Mouse (Mus musculus) liver, embryonic 14.5 days (tissue): ENCODE measurements around the gene Bcl7c. TPM values are rescaled to one million over a fixed set of nuclear protein-coding genes. Genes with fewer than 3 reads are reported as not detected.

ENCODE experiments used
- ATAC-seq: fragments of 200-750 bp; cut with Nextera tagmentation; 2 replicates; pipeline ENCODE4 v1.8.0; 2017; ENCODE audit warnings: moderate number of reproducible peaks, mild to moderate bottlenecking, moderate library complexity; ENCODE audit not compliant: insufficient read depth
- DNase-seq, 3 experiments: peaks; one replicate each; pipeline ENCODE4 v3.0.0-alpha.2; 2012 to 2013; ENCODE audit warnings: low read depth in 3 of 3, low spot score in 3 of 3
- H3K27ac ChIP-seq: fragments of 300-500 bp; sonication (generic); 2 replicates; pipeline ENCODE4 v1.5.1; 2014; ENCODE audit warnings: moderate library complexity, mild to moderate bottlenecking, control low read depth, inconsistent platforms
- H3K27me3 ChIP-seq: fragments of 300-500 bp; sonication (generic); 2 replicates; pipeline ENCODE4 v1.6.1; 2014; ENCODE audit warnings: mild to moderate bottlenecking, low read length, moderate library complexity; ENCODE audit not compliant: control insufficient read depth, insufficient read depth
- H3K36me3 ChIP-seq: fragments of 300-500 bp; sonication (generic); replicated peaks from 2 replicates; pipeline ENCODE4 v1.6.1; 2014; ENCODE audit warnings: low read depth; ENCODE audit not compliant: control insufficient read depth, insufficient read depth
- H3K4me1 ChIP-seq, 2 experiments: fragments of 200-500 bp in 1 of 2; fragments of 300-500 bp in 1 of 2; sonication (generic) in 1 of 2; replicated peaks; 2 replicates each; pipeline ENCODE4 v1.6.1; 2012 to 2014; ENCODE audit warnings: antibody characterized with exemption in 1 of 2, inconsistent platforms in 1 of 2, low read length in 1 of 2; ENCODE audit not compliant: control insufficient read depth in 2 of 2, insufficient read depth in 2 of 2
- H3K4me2 ChIP-seq: fragments of 300-500 bp; sonication (generic); 2 replicates; pipeline ENCODE4 v1.6.1; 2014; ENCODE audit warnings: low read depth, mild to moderate bottlenecking, control low read depth, moderate library complexity
- H3K4me3 ChIP-seq, 2 experiments: fragments of 200-500 bp in 1 of 2; fragments of 300-500 bp in 1 of 2; sonication (generic) in 1 of 2; 2 replicates each; pipeline ENCODE4 v1.5.1; 2012 to 2014; ENCODE audit warnings: low read depth in 2 of 2, low read length in 2 of 2, mild to moderate bottlenecking in 2 of 2, control low read depth in 1 of 2, inconsistent platforms in 1 of 2, moderate library complexity in 1 of 2; ENCODE audit not compliant: insufficient read depth in 1 of 2
- H3K9ac ChIP-seq: fragments of 300-500 bp; sonication (generic); replicated peaks from 2 replicates; pipeline ENCODE4 v1.6.1; 2014; ENCODE audit warnings: mild to moderate bottlenecking, control low read depth, moderate library complexity
- H3K9me3 ChIP-seq: fragments of 300-500 bp; sonication (generic); 2 replicates; pipeline ENCODE4 v1.6.1; 2016; ENCODE audit warnings: low read length, mixed read lengths; ENCODE audit not compliant: control insufficient read depth
- CTCF ChIP-seq: IDR thresholded peaks from 2 replicates; pipeline ENCODE4 v1.5.1; 2016; ENCODE audit warnings: antibody characterized with exemption, low read depth, control low read depth
- EP300 ChIP-seq: IDR thresholded peaks from 2 replicates; pipeline ENCODE4 v1.6.1; 2016; ENCODE audit warnings: antibody characterized with exemption, low read depth
- WGBS: fragments of 180-500 bp; shearing (Covaris S2); extraction: QIAGEN DNeasy Blood & Tissue Kit; methylation state at CpG from one replicate; pipeline ENCODE4 v1.1.7; 2014; ENCODE audit not compliant: insufficient replicate concordance; 5-methylcytosine and 5-hydroxymethylcytosine counted together
- polyA plus RNA-seq, 2 experiments: library from polyadenylated mRNA; depleted of rRNA in 1 of 2; stranded (reverse) in 1 of 2; unstranded in 1 of 2; fragments of >200 nt; fragmentation: Nextera tagmentation in 1 of 2; extraction: Ambion mirVana in 1 of 2; gene quantifications; 2 replicates each; pipeline versions ENCODE4 v1.2.1 to v1.2.3; 2012 to 2014

Gene Bcl7c
- polyA plus RNA-seq, 2 experiments, result 12.5 to 21.7 TPM

GRCm38 (mm10) chr7:127617962-127618361, 90.8 kb downstream of the Bcl7c start:
- no peak overlapping the region for H3K27ac ChIP-seq
- 69% methylated on average over 2 of the region's 2 CpGs for WGBS

DNA sequence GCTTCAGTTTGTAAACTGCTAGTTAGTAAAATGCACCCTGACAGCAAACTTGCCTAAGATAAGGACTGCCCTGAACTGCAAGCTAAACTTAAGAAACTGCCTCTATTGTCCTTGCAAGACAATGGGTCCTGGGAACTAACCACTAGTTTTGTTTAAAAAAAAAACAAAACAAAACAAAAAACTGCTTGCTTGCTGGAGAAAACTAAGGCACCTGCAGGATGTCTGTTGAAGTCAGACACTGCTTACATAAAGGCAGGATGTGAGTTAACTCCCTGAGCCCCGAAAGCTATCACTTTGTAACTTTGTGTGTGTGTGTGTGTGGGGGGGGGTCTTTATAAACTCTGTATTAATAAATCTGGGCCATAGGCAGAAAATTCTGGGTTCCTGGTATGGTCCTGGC, 91.9 kb downstream of the Bcl7c start:
- H3K9me3 ChIP-seq, result no peaks in the 10 kb centered on the region
- H3K36me3 ChIP-seq, result no peaks in the 10 kb centered on the region; the same call in 1 of the 2 replicates
- H3K9ac ChIP-seq, result no peak overlapping the region
- no peaks in the 10 kb centered on the region for H3K27me3 ChIP-seq
- H3K27ac ChIP-seq, result no peak overlapping the region
- peaks cover 0 to 6% of the 10 kb centered on the region in 2 experiments; a peak in 1 of 4 replicates for H3K4me1 ChIP-seq
- DNase-seq (no peak), ATAC-seq (no peak)
- H3K4me2 ChIP-seq, result no peak overlapping the region
- 76% methylated on average over 1 of the region's 1 CpGs for WGBS
- no peak overlapping the region for H3K4me3 ChIP-seq
- TF ChIP-seq EP300, result no peak
- TF ChIP-seq CTCF, result no peak

More at GRCm38 (mm10) chr7:127617962-127618361, 90.8 kb downstream of the Bcl7c start:
- Histone ChIP-seq H3K9ac (no peak overlapping the region), H3K9me3 (no peaks in the 10 kb centered on the region), H3K27me3 (no peaks in the 10 kb centered on the region), H3K36me3 (no peaks in the 10 kb centered on the region), H3K4me1 (peaks cover 0 to 6% of the 10 kb centered on the region in 2 experiments; a peak in 1 of 4 replicates), H3K4me3 (no peak overlapping the region), H3K4me2 (no peak overlapping the region)
- no peak for ATAC-seq
- no peak for TF ChIP-seq CTCF
- TF ChIP-seq EP300, result no peak
- no peak for DNase-seq

- no peaks in the 10 kb centered on the region for H3K27me3 ChIP-seq
- H3K27ac ChIP-seq, result no peak overlapping the region
- WGBS, result 63% methylated on average over 1 of the region's 1 CpGs
- no peaks in the 10 kb centered on the region; the same call in 1 of the 2 replicates for H3K36me3 ChIP-seq
- no peak overlapping the region for H3K9ac ChIP-seq
- no peak for DNase-seq
- no peak; the same call in 1 of the 2 replicates for ATAC-seq
- peaks cover 0 to 6% of the 10 kb centered on the region in 2 experiments; a peak in 1 of 4 replicates for H3K4me1 ChIP-seq
- H3K4me3 ChIP-seq, result no peak overlapping the region
- no peaks in the 10 kb centered on the region for H3K9me3 ChIP-seq
- no peak overlapping the region for H3K4me2 ChIP-seq
- TF ChIP-seq EP300 (no peak), CTCF (no peak)
These were observed 92.4 kb downstream of the Bcl7c start for GRCm38 (mm10) chr7:127616336-127616735.

DNA sequence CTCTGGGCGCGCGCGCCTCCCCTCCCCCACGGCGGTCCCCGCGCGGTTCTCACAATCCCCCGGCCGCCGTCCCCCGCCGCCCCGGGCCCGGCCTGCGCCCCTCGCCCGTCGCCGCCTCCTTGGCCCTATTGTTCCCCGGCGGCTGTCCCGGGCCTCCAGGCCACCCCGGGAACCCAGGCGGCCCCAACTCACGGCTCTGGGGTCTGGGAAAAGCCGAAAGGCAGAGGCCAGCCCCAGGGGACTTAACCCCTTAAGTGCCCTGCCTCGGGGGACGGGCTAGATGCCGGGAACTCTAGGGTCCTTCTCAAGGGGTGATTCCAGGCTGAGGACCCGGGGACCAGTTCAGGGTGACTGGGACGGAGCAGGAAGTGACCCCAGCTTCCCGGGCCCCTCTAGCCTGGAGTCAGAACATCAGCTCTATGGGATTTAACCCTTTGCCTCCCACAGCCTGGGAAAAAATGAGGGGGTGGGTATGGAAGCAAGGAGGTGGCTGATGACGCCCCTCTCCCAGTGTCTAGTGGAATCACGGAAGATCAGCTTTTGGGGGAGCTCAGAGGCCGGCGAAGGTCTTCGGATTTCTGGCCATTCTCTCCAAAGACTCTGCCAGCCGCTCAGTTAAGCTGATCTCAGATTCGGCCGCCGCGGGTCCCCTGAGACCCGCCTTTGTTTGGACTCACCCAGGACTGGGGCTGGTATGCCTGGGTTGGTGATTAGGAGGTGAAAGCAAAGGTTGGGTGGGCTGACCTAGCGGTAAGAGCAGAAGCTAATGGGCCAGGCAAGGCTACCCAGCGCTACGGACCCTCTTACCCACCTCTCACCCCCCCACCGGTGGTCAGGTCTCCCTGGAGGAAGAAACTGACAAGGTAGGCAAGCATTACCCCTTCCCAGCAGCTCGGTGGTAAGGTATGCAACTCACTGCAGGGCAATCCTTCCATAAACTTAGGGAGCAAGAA, 93.6 kb downstream of the Bcl7c start, which contains the start of gene Zfp629:
Zfp629 (minus strand) TSS at position 907 of the 953 bp plus-strand sequence.
- ATAC-seq, result peak; percentile 72
- Histone ChIP-seq H3K4me3 (peak within 1 kb of the TSS; percentile 68 to 87), H3K27me3 (no peaks in the 10 kb centered on the region), H3K9ac (peak within 1 kb of the TSS; percentile 84), H3K4me2 (peak within 1 kb of the TSS; percentile 94), H3K4me1 (peaks cover 0 to 6% of the 10 kb centered on the region in 2 experiments; a peak in 1 of 4 replicates), H3K9me3 (no peaks in the 10 kb centered on the region), H3K27ac (peak within 1 kb of the TSS; percentile 12; the same call in 1 of the 2 replicates), H3K36me3 (no peaks in the 10 kb centered on the region; the same call in 1 of the 2 replicates)
- no peak for TF ChIP-seq EP300
- no peak for TF ChIP-seq CTCF
- WGBS, result 1% methylated on average over 50 of the region's 50 CpGs
- DNase-seq, result peak in 2 of 3 experiments; percentile 28 to 38

GRCm38 (mm10) chr7:127614511-127614890, 94.2 kb downstream of the Bcl7c start:
- Histone ChIP-seq H3K4me3 (peak overlapping the region; percentile 68 to 87), H3K27me3 (no peaks in the 10 kb centered on the region), H3K36me3 (no peaks in the 10 kb centered on the region; the same call in 1 of the 2 replicates), H3K9me3 (no peaks in the 10 kb centered on the region), H3K27ac (peak overlapping the region; percentile 12; the same call in 1 of the 2 replicates), H3K4me2 (peak overlapping the region; percentile 94), H3K9ac (peak overlapping the region; percentile 84), H3K4me1 (peaks cover 0 to 6% of the 10 kb centered on the region in 2 experiments; a peak in 1 of 4 replicates)
- TF ChIP-seq EP300 (no peak), CTCF (no peak)
- DNase-seq (no peak), ATAC-seq (peak; percentile 68)
- under 1% methylated on average over 42 of the region's 44 CpGs for WGBS
